Mouse (Mus musculus) common myeloid progenitor, adult 5-6 weeks (primary cell): ENCODE data around the gene Cntnap4. TPM values are rescaled to one million over a fixed set of nuclear protein-coding genes. Genes with fewer than 3 reads are reported as not detected.

ENCODE experiments used
- ATAC-seq: replicated peaks from 2 replicates; pipeline ENCODE4 v1.8.0; 2016; ENCODE audit warnings: low read depth, mild to moderate bottlenecking, moderate TSS enrichment, inconsistent platforms; ENCODE audit not compliant: poor library complexity, severe bottlenecking
- total RNA-seq: library from RNA; stranded (forward); fragments of 200-1000, 187-1606 nt; gene quantifications from 2 replicates; pipeline ENCODE4 v1.2.3, GENCODE M21; 2017

Gene Cntnap4
- total RNA-seq = not detected in 2 replicates

DNA sequence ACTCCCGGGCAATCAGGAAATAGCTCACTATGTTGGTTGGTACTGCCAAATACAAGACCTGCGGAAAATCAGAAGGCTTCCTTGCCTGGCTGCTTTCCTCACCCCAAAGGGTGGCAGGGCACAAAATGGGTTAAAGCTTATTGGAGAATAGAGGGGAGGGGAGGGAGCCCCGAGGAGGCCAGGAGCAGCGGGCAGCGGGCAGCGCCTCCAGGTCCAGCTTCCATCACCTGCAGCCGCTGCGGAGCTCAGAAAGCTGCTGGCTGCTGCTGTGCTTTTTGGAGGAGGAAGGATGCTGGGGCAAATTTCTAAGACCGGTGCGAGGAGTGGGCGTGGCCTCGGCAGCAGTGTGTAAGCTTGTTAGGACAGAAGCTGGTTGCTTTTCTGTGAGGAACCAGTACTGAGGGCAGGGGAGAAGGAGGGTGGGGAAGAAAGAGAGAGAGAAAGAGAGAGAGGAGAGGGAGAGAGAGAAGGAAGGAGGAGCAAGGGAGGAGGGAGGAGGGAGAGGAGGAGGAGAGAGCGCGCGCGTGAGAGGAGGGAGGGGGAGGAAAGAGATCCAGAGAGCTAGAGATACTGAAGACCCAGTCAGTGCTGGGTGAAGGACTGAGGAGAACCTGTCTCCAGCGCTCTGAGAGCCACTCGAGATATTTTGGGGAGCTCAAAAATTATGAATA, at the start of gene Cntnap4:
TSS of gene Cntnap4 (plus strand) at position 573 of the 671 bp plus-strand sequence.
- ATAC-seq = no peak

DNA sequence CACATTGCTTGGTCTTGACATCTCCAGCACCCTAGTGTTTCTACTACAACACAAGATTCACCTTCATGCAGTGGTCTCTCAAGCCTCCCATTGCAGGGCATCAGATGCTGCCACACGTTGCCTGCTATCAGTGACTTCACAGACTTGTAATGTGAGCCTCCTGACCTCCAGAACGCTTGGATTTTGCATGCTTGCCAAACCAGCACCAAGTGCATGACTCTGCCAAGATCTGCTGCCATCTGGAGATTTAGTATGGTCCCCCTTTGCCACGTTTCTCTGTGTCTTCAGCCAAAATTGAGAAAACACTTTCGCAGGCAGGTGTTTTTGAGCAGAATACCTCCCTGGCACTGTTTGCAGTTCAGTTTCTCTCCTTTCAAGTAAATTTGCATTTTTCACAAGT, 12.5 kb upstream of the Cntnap4 start:
- ATAC-seq = no peak

DNA sequence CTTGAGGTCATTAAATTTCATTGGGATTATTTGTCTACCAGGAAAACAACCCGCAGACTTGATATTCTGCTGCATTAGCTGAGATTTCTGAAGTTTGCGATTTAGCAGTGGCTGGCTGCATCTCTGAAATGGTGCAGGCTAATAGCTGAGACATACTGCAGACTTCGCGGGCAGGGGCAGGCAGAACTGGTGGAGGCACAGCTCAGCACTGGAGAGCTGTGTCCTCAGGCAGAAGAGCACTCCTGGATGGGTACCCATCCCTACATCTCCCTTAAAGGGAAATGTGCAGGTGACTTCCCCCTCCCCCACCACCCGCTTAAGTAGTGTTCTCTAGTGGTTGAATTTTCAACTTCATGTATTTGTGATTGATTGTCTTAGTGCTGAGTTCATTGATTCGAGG, 698 bp downstream of the Cntnap4 start:
- no peak for ATAC-seq

DNA sequence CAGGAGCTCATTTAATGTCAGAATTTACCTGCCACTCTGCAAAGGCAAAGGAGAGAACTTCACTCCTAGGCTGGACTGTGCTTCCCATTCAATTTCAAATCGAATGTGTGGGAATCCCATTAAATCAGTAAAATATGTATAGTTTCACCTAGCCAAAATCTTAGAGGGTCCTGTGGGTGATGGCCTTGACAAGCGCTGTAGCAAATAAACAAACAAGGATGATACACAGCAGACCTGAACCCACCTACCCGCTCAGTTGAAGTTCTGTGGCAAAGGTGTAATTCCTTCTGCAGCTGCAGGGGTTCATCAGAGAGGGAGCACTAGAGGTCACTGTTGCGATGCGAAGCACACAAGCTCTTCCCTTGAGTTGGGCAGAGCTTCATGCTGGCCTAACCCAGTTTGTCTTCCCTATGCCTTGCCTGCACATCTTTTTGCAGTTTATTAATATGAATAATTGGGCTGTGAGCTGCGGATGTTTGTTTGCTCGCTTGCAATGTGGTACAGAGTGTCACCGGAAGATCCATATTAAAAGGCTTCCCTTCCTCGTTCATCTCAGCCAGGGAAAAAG, 1.6 kb downstream of the Cntnap4 start:
- no peak for ATAC-seq

DNA sequence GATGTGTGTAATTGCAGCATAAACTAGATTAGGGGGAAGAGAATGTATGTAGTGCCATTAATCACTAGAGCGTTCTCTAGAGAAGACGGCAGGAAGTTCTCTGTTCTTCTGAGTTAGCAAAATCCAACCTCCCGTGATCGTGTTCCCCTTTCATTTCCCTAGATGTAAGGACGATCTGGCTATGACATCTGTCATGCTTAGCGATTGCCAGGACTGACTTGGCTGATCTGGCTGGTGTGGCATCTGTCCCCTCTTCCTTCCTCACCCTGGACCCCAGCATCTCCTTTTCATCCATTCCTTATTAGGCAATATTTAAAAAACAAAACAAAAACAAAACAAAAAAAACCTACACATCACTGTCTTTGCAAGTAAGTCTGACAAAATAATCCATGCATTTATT, 11.6 kb downstream of the Cntnap4 start:
- no peak for ATAC-seq

DNA sequence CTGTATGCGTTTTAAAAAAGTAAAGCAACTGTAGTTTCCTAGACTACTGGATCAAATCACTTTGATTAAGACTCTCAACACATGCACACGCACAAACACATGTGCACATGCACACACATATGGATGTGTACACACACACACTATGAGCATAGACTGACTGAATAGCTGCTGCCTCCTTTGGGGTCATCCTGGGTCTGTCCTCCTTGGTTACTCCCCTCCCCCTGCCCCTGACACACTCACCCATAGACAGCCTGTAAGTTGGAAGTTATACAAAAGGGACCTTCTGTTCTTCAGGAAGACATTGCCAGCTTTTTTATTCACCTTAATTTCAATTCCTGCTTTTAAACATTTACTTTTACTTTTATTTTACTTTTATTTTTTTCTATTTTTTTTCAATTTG, 13.6 kb downstream of the Cntnap4 start:
- no peak for ATAC-seq

DNA sequence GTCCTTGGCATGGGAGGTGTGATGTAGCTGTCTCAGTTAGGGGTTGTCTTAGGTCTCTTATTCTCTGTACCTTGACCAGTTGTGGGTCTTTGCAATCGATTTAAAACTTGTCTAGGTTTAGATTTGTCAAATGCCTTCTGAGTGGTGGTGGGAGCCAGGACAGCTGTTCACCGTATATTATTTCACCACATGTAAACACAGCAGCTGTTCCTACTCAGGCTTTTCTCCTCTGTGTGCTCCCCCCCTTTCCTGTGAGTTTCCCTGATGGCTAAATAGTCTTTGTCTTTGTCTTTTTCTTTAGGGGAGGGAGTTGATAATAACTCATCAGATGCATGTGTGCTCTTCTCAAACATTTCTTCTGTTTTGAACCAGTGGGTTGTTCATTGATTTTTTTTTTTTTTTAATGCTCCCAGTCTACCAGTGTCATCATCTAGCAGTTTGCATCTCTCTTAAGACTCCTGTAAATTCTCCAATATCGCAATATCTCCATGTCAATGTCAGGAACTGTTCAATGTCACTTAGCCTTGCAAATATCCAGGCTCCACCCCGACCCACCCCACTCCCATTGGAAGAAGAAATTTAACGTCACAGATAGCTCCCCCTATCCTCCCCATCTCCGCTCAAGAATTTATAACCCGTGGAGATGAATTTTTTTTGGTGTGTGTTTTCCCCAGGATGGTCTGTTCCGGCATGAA, 18.7 kb downstream of the Cntnap4 start:
- ATAC-seq = no peak

DNA sequence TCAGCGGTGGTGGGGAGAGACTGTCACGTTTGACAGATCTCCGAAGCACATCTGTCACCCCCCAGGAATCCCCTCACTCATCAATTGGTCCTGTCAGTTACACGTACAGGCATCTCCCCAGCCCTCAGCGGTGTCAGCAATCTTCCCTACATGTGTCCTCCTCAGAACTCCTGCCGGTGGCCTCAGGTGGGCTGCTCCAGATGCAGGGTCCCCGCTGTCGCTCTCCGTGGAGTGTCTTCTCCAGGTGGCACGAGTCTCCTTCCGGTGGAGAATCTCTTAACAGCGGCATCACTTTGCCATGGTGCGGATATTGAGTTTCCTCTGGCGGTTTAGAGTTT, 19.2 kb downstream of the Cntnap4 start:
- ATAC-seq = no peak

DNA sequence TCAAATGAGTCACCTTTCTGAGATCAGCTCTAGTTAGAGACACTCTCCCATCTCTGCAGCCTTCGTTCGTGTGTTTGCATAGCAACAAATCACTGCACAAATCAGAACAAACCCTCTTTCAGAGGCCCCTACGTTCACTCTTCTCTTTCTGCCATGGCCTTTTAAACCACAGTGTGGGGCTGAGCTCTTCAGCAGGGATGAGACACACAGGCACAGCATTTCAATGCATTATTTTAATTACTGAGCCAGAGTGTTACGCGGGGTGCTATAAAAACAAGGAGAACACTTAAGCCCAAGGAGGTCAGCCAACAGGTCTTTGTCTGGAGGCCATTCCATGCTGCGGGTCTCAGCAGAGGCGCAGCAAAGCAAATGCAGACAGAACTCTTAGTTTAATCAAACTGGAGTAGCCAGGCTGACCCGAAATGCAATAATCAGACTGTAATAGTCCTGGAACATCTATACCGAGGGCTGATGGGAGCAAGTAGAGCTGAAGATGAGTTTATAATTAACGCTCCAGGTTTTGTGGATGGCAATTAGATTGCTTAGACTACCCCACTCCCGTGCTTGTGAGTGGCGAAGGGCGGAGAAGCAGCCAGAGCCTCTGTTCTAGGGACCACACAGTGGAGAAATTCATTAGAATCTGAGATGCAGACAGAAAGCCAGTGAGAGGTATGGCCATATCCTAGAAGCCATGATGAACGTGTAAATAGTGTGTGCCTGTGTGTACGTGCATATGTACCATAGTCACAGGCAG, 26.4 kb downstream of the Cntnap4 start:
- no peak for ATAC-seq

DNA sequence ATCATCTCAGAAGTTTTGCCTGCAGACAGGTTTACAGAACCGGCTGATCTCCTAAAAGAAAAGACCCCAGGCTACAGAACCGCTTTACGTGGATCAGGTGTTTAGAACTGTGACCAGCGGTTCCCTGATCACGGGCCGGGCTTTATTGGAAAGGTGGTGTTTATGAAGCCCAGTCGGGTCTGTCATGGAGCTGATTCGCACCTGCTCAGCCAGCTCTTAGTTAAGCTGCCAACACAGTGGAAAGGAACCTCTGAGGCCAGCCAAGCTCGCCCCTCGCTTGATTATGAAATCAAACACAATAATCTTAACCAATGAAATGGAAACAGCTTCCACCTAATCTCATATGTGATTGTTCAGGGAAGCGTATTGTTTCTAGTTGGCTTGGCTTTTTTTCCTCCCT, 30.1 kb downstream of the Cntnap4 start:
- ATAC-seq = no peak

DNA sequence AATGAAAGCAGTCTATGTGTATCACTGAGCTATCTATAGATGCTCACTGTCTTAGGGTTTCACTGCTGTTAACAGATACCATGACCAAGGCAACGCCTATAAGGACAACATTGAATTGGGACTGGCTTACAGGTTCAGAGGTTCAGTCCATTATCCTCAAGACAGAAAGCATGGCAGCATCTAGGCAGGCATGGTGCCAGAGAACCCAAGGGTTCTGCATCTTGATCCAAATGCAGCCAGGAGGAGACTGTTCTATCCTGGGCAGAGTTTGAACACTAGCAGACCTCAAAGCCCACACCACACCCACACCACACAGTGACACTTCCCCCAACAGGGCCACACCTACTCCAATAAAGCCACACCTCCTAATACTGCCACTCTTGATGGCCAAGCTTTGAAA, 31.3 kb downstream of the Cntnap4 start:
- no peak for ATAC-seq

DNA sequence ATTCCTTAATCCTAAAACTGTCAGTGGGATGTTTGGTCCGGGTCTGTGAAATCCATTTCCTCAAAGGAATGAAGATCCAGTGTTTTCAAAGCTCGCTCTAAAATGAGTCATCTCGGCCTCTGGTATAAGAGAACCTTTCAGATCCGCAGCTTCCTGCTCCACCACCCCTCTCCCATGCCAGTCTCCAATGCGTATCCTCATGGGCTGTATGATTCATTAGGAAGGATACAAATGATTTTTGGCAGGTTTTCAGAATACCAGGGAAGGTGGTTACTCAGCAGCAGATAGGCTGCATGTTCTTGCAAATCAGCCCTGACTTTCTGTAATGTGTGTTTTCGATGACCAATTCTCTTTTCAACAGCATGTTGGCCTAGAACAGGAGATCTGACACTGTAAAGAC, 40.3 kb downstream of the Cntnap4 start:
- no peak for ATAC-seq

DNA sequence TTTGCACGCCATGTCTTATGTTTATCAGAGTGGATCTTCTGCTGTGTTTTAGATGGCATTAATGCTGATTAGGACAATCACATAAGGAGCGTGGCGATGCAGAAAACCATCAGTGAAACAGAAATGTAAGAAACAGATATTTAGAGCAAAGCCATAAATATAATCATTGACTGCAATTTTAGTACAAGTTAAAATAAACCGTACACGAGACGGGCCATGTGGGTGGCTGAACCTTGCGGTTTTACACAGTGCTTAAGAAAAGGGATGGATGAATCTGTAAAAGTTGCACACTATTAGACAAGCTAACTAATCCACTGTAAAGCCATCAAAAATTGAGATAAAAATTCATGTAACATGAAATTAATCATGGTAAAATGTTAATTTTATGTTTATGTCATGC, 58.9 kb downstream of the Cntnap4 start:
- no peak for ATAC-seq

DNA sequence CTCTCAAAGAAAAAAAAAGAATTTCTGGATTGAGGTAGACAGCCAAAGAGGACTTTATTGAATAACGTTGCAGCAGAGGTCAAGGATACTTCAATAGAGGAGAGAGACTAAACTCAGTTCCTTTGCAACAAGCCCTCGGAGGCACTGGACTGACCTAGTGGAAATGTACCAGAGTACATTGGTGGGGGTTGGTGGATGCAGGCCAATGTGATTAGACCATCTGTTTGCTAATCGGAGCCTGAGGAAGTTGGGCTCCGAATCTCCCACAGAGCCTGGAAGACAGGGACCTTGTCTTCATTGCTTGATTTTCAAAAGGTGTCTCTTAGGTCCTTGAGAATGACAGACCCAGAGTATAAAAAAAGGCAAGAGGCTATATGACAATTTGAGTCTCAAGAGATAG, 82.8 kb downstream of the Cntnap4 start:
- ATAC-seq = no peak

DNA sequence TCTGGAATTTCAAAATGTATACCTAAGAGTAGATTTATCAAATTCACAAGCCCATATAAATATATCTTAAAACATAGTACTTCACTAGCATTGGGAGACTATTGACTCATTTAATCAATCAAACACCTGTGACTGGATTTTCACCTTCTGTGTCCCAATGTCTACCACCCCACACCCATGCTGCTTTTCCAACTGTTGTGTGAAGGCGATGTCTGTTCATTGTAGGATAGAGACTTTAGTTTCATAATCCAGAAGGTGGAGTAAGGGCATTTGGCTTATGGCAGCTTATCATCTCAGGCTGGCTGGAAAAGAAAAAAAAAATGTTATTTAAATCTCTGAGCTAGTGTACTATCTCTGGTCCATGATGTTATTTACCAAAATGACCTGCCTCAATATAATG, 83.4 kb downstream of the Cntnap4 start:
- ATAC-seq = no peak

DNA sequence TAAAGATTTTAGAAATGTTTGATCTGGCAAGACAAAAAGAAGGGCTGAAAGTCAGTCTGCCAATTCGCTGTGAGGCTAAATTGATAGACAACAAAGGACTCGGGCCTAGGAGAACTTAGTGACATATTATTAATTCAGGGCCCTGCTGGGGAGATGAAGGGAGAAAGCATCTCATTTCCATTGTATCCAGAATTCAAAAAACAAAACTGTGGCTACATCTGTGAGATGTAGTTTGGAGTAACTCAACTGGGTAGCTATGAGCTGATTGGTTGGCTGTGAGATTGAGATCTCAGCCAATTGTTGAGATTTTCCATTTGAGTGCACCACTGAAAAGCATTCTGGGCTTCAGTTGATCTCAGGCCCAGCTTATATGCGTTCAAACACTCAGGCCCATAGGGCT, 84.2 kb downstream of the Cntnap4 start:
- no peak for ATAC-seq

DNA sequence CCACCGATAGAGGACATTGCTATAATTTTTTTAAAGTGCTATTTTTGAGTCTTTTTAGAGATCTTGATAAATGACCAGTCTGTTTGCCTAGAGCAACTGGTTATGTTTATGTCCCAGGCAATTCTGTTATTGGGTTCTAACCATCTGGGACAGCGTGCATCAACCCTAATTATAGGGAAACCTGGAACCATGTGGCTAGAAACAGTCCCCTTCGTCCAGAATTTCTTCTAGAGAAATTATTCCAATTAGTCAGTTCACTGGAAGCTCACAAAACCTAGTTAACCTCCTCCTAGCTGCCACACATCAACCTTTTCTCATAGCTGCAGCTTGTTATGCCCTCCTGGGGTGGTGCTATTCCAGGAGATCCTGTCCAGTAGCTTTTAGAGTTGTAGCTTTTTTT, 94.2 kb downstream of the Cntnap4 start:
- no peak for ATAC-seq

DNA sequence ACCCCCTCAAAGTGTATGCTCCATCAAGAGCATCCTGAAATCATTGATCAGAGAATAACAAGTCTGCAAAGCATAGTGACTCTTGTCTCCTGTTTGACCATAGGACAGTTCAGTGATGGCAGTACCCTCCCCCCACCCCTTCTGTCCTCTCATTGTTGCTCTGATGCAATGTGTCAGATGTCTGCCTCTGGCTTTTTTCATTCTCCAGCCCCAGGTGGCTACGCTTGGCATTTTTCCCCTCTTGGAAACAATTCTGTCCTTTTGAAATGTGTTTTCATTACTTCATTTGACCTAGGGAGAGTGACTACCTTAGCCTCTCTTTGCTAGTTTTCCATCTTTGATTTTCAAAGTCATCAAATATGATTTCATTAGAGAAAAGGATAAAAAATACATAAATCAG, 104.8 kb downstream of the Cntnap4 start:
- ATAC-seq = no peak

DNA sequence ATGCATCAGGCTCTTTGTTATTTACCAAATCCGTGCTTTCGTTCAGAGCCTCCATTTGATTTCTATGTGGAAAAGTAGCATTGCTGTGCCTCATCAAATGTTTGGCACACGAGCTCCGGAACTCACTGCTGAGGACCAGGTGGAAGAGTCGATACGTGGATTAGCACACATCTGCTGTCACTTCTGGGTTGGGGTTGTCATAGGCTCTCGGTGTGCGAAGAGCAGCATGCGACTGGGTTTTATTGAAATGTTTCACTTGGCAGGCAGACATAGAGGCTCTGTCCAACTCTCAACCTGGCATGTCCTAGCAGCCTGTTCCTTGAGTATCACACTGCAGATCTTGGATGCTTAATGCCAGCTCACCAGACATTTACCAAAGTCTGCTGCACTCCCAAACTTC, 111.9 kb downstream of the Cntnap4 start:
- no peak for ATAC-seq

DNA sequence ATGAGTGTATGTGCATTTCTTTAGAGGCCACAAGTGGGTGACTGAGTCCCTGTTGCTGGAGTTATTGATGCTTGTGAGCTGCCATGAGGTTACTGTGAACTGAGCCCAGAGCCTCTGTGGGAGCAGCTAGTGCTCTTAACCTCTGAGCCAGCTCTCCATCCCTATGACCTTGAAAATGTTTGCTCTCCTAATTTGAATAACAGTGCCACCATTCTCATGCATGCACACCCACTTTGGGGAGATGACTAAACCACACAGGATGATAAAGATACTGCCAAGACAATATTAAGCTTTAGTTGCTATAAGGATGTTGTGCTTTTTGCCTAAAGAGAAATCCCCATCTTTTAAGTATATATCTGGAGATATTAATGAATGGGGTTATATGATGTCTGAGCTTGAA, 125.9 kb downstream of the Cntnap4 start:
- no peak for ATAC-seq

DNA sequence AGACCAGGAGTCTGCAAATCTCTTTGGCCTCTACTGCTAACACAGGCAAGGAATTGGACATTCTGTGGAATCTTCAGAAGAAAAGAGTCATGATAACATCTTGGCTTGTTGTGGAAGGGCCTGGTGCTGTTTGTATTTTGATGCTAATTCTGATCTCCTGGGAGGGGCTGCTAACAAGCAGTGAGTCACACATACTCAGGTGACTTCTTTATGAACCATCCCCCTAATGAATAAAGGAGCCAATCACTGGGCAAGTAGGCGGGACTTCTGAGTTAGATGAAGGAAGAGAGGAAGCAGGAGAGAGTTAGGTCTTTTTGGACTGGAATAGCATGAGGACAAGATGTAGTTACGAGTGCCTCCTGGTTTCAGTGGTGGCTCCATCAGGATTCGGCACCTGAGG, 128.3 kb downstream of the Cntnap4 start:
- ATAC-seq = no peak
